Mouse (Mus musculus): ENCODE data around the gene Tmem50a.

GRCm38 (mm10) chr4:134867661-134868060, 47.2 kb downstream of the Tmem50a start:
- no peak for TF ChIP-seq CTCF (IDR thresholded peaks at IDR 0.05; ENCODE audit: low read depth, low read length)
- no peak for TF ChIP-seq POLR2A (IDR thresholded peaks at IDR 0.05; ENCODE audit: borderline replicate concordance, low read depth, low read length)
